Mouse (Mus musculus): ENCODE measurements around the gene Plxdc1.
"Not testable (repeated sequence)": the region's sequence is repeated elsewhere in the genome, so short reads cannot be mapped to it uniquely, and the experiment has no call there.

The Plxdc1 gene

GRCm38 (mm10) chr11:97955146-97955902, 30.9 kb downstream of the Plxdc1 start:
- DNase-seq (ENCODE audit: low spot score), result no peak

DNA sequence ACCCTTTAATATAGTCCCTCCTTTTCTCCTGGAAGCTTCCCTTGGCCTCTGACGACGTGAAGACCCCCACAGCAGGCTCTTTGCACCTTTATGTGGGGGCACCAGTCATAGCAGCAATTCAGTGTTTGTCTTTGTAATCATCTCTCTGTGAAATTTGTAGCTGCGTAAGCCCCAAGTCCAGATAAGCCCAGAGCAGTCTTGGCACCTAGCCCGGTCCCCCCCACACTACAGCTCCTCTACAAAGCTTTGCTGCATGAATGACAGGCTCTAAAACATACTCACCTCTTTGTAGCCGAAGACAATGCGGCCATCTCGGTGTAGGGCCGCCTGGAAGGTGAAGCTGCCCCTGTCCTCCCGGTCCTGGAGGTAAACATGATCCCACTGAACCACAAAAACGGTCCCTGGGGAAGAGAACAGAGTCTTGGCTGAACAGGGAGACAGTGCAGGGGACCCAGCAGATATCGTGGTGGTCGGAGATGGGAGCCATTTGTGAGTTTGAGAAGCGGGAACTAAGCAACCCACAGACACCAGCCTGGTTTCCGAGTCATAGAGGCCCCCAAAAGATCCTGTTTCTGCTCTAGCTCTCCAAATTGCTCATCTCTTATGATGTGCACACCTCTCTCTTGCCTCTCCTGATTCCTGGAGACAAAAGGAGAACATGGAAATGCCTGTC, 31.6 kb downstream of the Plxdc1 start:
- no peak for DNase-seq (ENCODE audit: low spot score)

- DNase-seq (ENCODE audit: low spot score), result no peak
These were observed 32.3 kb downstream of the Plxdc1 start for GRCm38 (mm10) chr11:97953939-97954275.

DNA sequence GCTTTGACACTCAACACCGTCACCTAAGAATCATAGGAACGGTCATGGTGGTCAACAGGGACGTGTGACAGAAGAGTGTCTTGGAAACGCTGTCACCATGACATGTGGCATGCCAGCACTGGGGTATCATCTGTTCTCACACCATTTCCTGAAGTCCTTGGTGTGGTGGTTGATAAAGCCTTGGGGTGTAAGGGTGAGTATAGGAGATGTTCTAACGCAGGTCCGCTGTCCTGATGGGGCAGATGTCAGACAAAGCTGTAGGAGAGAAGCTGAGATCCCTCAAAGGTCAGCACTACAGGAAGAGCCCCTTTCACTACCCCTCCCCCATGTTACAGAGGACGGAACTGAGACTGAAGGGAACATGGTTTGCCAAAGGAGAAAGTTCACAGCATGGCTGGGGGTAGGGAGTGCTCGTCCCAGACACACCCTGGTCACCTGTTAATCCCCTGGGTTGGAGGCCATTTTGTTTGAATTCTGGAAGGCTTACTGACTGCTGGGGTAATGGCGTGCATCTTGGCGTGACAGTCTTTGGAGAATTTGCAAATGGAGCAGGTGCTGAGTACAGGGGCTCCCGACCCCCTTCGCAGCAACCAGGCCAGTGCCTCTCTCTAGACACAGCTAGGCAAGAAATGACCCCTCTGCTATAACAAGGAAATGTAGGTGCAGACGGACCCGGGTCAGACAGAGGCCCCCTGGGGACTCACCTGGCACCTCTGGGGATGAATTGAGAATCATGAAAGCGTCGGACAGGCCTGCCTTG, 32.9 kb downstream of the Plxdc1 start:
- no peak for DNase-seq (ENCODE audit: low spot score)

DNA sequence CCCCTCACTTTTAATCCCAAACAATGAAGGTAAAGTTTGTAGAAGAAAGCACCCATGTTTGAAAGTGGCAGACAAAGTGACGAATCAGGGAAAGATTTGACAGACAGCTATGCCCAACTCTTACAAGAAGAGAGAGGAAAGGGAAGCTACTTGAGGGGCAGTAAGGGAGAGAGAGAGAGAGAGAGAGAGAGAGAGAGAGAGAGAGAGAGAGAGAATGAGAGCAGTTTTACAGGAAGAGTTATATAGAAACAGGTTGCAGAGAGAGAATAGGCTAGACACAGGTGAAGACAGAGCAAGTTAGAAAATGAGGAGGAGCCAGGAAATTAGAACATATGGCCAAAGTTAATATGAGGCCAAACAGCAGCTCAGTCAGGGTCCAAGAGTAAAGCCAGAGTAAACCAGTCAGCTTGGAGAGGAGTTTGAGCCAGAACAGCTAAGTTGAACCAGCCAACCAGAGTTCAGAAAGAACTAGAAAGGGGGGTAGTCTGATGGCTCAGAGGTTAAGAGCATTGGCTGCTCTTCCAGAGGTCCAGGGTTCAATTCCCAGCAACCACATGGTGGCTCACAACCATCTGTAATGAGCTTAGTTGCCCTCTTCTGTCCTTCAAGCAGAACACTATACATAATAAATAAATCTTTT, 33.8 kb downstream of the Plxdc1 start:
- no peak for DNase-seq (ENCODE audit: low spot score)

DNA sequence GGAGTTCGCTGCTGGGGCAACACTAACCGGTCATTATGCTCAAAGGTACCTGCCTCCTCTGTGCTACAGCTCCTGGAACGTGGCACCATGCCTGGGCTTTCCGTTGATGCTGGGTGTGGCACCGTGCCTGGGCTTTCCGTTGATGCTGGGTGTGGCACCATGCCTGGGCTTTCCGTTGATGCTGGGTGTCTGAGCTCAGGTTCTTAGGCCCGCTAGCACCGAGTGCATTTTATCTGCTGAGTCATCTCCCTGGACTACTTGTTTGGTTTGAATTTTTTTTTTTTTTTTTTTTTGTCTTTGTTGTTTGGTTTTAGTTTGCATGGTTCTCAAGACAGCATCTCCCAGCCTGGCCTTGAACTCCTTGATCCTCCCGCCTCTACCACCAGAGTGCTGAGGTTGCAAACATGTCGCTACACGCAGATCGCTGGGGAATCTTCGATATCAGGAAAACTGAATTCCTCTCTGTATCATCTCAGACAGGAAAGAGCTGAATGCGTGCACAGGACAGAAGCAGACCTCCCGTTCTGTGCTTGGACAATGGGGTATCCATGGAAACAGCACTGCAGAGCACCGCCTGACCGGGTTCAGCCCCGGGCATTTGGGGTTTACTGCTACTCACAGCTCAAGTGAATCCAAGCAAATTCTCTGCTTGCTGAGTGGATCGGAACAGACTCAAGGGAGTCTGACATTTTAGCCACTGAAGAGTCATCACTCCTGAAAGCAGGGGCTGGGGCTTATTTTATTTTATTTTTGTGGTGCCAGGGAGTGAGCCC, 36.4 kb downstream of the Plxdc1 start:
- peak; percentile 66 for DNase-seq (ENCODE audit: low spot score)

- DNase-seq (ENCODE audit: low spot score), result no peak
These were observed 38.8 kb downstream of the Plxdc1 start for GRCm38 (mm10) chr11:97947426-97947825.

DNA sequence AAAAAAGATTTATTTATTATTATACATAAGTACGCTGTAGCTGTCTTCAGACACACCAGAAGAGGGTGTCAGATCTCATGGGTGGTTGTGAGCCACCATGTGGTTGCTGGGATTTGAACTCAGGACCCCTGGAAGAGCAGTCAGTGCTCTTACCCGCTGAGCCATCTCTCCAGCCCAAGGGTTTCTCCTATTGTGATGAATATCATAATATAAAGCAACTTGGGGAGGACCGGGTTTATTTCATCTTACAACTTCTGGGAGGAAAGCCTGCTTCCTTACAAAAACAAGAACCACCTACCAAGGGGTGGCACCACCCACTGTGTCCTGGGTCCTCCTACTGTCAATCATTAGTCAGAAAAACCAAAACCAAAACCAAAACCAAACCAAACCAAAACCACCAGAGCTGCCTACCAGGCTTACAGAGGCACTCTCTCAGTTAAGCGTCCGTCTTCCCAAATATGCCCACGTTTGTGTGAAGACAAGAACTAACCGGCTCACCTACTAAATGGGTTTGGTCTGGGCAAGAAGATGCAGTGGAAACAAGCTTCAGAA, 40.4 kb downstream of the Plxdc1 start:
- not testable (repeated sequence) for DNase-seq (ENCODE audit: low spot score)

- no peak for DNase-seq (ENCODE audit: low spot score)
These were observed 41.2 kb downstream of the Plxdc1 start for GRCm38 (mm10) chr11:97945031-97945430.

- no peak for DNase-seq (ENCODE audit: low spot score)
These were observed 43.0 kb downstream of the Plxdc1 start for GRCm38 (mm10) chr11:97943256-97943655.

- DNase-seq (ENCODE audit: low spot score), result no peak
These were observed 43.7 kb downstream of the Plxdc1 start for GRCm38 (mm10) chr11:97942420-97943111.

- DNase-seq (ENCODE audit: low spot score), result no peak
These were observed 48.7 kb downstream of the Plxdc1 start for GRCm38 (mm10) chr11:97937469-97938105.

- peak; percentile 63 for DNase-seq (ENCODE audit: low spot score)
These were observed 49.5 kb downstream of the Plxdc1 start for GRCm38 (mm10) chr11:97936758-97937157.

DNA sequence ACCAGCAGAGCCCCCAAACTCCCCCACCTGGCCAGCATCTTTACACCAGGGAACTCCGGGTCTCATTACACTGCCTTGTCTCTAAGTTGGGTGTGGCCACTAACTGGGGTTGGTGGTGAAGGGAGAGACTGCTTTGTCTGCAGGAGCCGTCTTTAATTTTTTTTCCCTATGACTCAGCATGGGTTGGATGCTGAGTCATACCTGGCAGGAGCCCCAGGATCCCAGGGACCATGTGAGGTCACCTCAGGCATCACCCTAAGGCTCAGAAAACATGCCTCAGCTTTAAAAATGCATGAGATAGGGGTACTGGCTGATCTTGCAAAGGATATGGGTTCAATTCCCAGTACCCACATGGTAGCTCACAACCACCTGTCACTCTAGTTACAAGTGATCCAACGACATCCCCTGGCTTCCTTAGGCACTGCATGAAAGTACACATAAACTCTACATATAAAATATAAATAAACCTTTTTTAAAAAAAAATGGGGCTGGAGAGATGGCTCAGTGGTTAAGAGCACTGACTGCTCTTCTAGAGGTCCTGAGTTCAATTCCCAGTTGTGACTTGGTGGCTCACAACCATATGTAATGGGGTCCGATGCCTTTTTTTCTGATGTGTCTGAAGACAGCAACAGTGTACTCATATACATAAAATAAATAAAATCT, 50.2 kb downstream of the Plxdc1 start:
- DNase-seq (ENCODE audit: low spot score), result peak; percentile 48

GRCm38 (mm10) chr11:97933553-97933952, 52.7 kb downstream of the Plxdc1 start:
- no peak for DNase-seq (ENCODE audit: low spot score)

- DNase-seq (ENCODE audit: low spot score), result no peak
These were observed 57.3 kb downstream of the Plxdc1 start for GRCm38 (mm10) chr11:97928905-97929304.

- no peak for DNase-seq (ENCODE audit: low spot score)
These were observed 62.0 kb downstream of the Plxdc1 start for GRCm38 (mm10) chr11:97924217-97924616.

GRCm38 (mm10) chr11:97923639-97924038, 62.6 kb downstream of the Plxdc1 start:
- DNase-seq (ENCODE audit: low spot score), result no peak

DNA sequence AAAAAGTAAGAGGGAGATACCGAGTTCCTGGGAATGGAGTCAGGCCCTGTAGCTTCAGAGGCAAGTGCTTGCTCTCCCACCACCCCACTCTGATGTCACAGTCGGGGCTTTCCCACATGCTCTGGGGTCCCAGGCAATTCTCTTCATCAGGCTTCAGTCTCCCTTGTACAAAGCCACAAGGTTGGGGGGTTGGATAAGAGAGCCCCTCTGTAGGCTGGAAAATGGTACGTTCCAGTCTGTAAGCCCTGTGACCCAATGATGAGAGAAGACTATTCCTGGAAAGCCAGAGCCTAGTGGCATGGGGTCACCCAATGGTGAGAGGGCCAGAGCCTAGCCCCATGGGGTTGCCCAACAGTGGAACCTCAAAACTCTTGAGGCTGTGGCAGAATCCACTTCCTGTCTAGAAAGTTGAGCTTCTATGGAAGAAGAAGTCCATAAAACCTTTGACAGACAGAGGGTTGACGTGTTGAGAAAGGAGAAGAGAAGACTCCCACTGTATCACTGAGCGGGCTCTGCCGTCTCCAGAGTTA, 70.2 kb downstream of the Plxdc1 start:
- DNase-seq (ENCODE audit: low spot score), result no peak
